Comparison of ENCODE assay signal across 8 mouse cellular contexts in genomic region chr9:48707134-48707823, GRCm38 (mm10).
DNase-seq lines count a peak whose midpoint lies in the region; ATAC-seq lines count a peak whose summit lies in the region.

No protein-coding gene starts in this region.

- peak; percentile 45 to 47 for DNase-seq in cerebellum, adult 18-20 months
- DNase-seq in cerebellum, adult 11-12 months: no peak
- no peak for DNase-seq in midbrain, embryonic 11.5 days (ENCODE audit: low spot score, missing footprints)
- no peak for DNase-seq in yolk sac, embryonic 10.5 days (ENCODE audit: low spot score)
- DNase-seq in spleen, postnatal 36 days (ENCODE audit: low spot score in 2 of 2): no peak

- no peaks in the 10 kb centered on the region for H3K9me3 ChIP-seq in midbrain, embryonic 15.5 days
- no peaks in the 10 kb centered on the region for H3K9me3 ChIP-seq in midbrain, embryonic 11.5 days (ENCODE audit: control insufficient read depth, low read length)
- no peaks in the 10 kb centered on the region for H3K9me3 ChIP-seq in stomach, embryonic 15.5 days

- H3K27me3 ChIP-seq in midbrain, embryonic 15.5 days (replicated peaks): no peaks in the 10 kb centered on the region
- no peaks in the 10 kb centered on the region for H3K27me3 ChIP-seq in midbrain, embryonic 11.5 days (ENCODE audit: control insufficient read depth, insufficient read depth, low read length)
- H3K27me3 ChIP-seq in stomach, embryonic 15.5 days (replicated peaks): no peaks in the 10 kb centered on the region

- H3K36me3 ChIP-seq in midbrain, embryonic 15.5 days (replicated peaks): no peaks in the 10 kb centered on the region
- no peaks in the 10 kb centered on the region for H3K36me3 ChIP-seq in midbrain, embryonic 11.5 days (ENCODE audit: control insufficient read depth, insufficient read depth, low read length)
- H3K36me3 ChIP-seq in stomach, embryonic 15.5 days: no peaks in the 10 kb centered on the region

- H3K4me1 ChIP-seq in midbrain, embryonic 15.5 days: peaks cover 21% of the 10 kb centered on the region; the same call in 1 of the 2 replicates
- H3K4me1 ChIP-seq in midbrain, embryonic 11.5 days (ENCODE audit: control insufficient read depth, insufficient read depth, low read length): peaks cover 12% of the 10 kb centered on the region
- peaks cover 12% of the 10 kb centered on the region for H3K4me1 ChIP-seq in stomach, embryonic 15.5 days

- H3K4me2 ChIP-seq in midbrain, embryonic 15.5 days: no peak overlapping the region
- no peak overlapping the region for H3K4me2 ChIP-seq in midbrain, embryonic 11.5 days
- no peak overlapping the region for H3K4me2 ChIP-seq in stomach, embryonic 15.5 days

- WGBS in midbrain, embryonic 15.5 days: 62% methylated on average over 14 of the region's 14 CpGs
- 83% methylated on average over 14 of the region's 14 CpGs for WGBS in midbrain, embryonic 11.5 days
- 43% methylated on average over 14 of the region's 14 CpGs for whole genome bisulfite sequencing in stomach, embryonic 15.5 days

- ATAC-seq in midbrain, embryonic 15.5 days (replicated peaks): 0 out of 2 replicates have a peak, but pooled peaks have one; percentile 14
- no peak for ATAC-seq in midbrain, embryonic 11.5 days (ENCODE audit: low FRiP score)
- ATAC-seq in hematopoietic stem cell, adult 5-6 weeks (replicated peaks in 1 of 2; ENCODE audit: insufficient read depth in 1 of 2, low FRiP score in 2 of 2, low TSS enrichment in 1 of 2, low read depth in 1 of 2, poor library complexity in 2 of 2, severe bottlenecking in 2 of 2): peak; percentile 72 to 74; a peak in 3 of 4 replicates
- ATAC-seq in stomach, embryonic 15.5 days (ENCODE audit: insufficient read depth, low FRiP score, low read depth): peak; percentile 56; the same call in 1 of the 2 replicates

- no peak overlapping the region for H3K9ac ChIP-seq in midbrain, embryonic 15.5 days
- H3K9ac ChIP-seq in midbrain, embryonic 11.5 days (ENCODE audit: low read length): no peak overlapping the region
- no peak overlapping the region for H3K9ac ChIP-seq in stomach, embryonic 15.5 days

- no peak overlapping the region for H3K4me3 ChIP-seq in midbrain, embryonic 15.5 days
- no peak overlapping the region for H3K4me3 ChIP-seq in midbrain, embryonic 11.5 days (ENCODE audit: low read depth, low read length)
- no peak overlapping the region for H3K4me3 ChIP-seq in stomach, embryonic 15.5 days (replicated peaks)

- H3K27ac ChIP-seq in midbrain, embryonic 15.5 days: no peak overlapping the region
- no peak overlapping the region for H3K27ac ChIP-seq in midbrain, embryonic 11.5 days (ENCODE audit: low read depth, low read length)
- no peak overlapping the region for H3K27ac ChIP-seq in stomach, embryonic 15.5 days

Comparison
In these comparisons a context has a peak if more than half of its experiments do, and no peak if none do; other contexts are left out.
1. DNase-seq: peak in cerebellum, adult 18-20 months (2 of 2); none in cerebellum, adult 11-12 months (single experiment), midbrain, embryonic 11.5 days (single experiment), yolk sac, embryonic 10.5 days (single experiment) and spleen, postnatal 36 days (0 of 2).